Comparison of ENCODE assay signal across 9 mouse cellular contexts in the genomic region with DNA sequence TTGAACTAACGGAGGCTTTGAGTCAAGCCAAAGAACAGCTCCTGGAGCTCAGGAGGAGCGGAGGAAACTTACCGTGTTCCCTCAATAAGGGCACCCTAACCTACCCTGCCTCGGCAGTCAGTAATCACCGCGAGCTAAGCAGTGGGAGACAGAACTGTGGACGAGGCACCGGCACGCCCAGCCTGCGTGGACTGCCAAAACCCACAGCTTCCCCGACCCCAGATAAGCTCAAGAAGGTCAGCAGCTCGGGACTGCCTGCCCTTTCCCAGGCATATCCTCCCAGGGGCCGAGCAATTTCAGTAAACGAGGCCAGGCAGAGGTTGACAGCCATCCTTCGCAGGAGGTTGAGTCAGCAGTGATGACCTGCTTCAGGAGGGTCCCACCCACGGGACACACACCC.
A peak's percentile ranks its signal among the peaks of the same experiment; 100 is the strongest.
DNase-seq lines count a peak whose midpoint lies in the region; ATAC-seq and TF ChIP-seq lines count a peak whose summit lies in the region.
"Had no signal": no experiment of that assay in that cellular context is flagged by ENCODE, and none has a peak within 500 bp of the region (broad histone marks: within the 10 kb centered on the region; RNA-seq: fewer than 3 reads in every experiment).

No protein-coding gene starts in this region.

- H3K27ac ChIP-seq in lung, embryonic 14.5 days (ENCODE audit: low read depth): no peak overlapping the region
- no peak overlapping the region for H3K27ac ChIP-seq in embryonic facial prominence, embryonic 13.5 days
- no peak overlapping the region; a peak in 1 of 4 replicates for H3K27ac ChIP-seq in heart, embryonic 14.5 days (replicated peaks in 1 of 2; ENCODE audit: control insufficient read depth in 1 of 2, insufficient read depth in 1 of 2, low read depth in 2 of 2, low read length in 2 of 2)
- H3K27ac ChIP-seq in liver, embryonic 11.5 days (ENCODE audit: low read depth, low read length): no peak overlapping the region
- H3K27ac ChIP-seq in cerebellum, adult 2 months (ENCODE audit: insufficient read depth, low read length): no peak overlapping the region
- H3K27ac ChIP-seq: embryonic facial prominence, embryonic 15.5 days had no signal

- no peak overlapping the region for H3K4me3 ChIP-seq in lung, embryonic 14.5 days (ENCODE audit: low read depth, low read length)
- H3K4me3 ChIP-seq in embryonic facial prominence, embryonic 13.5 days: no peak overlapping the region
- H3K4me3 ChIP-seq in heart, embryonic 14.5 days (ENCODE audit: control insufficient read depth in 1 of 2, insufficient read depth in 1 of 2, low read depth in 1 of 2, low read length in 2 of 2): no peak overlapping the region
- H3K4me3 ChIP-seq in liver, embryonic 11.5 days (ENCODE audit: low read depth, low read length): no peak overlapping the region
- H3K4me3 ChIP-seq in cerebellum, adult 2 months (replicated peaks; ENCODE audit: insufficient read depth, low read depth, low read length): no peak overlapping the region
- H3K4me3 ChIP-seq: embryonic facial prominence, embryonic 15.5 days had no signal

- no peak for TF ChIP-seq CTCF in lung, embryonic 14.5 days (IDR thresholded peaks at IDR 0.05; ENCODE audit: low read depth)
- TF ChIP-seq CTCF in cerebellum, adult 2 months (IDR thresholded peaks at IDR 0.05; ENCODE audit: borderline replicate concordance, insufficient read depth, low read depth, low read length): no peak

- ATAC-seq in lung, embryonic 14.5 days (ENCODE audit: insufficient read depth): no peak
- no peak for ATAC-seq in embryonic facial prominence, embryonic 13.5 days (ENCODE audit: insufficient number of reproducible peaks, insufficient read depth, low FRiP score, low TSS enrichment, low read depth)
- peak; percentile 62 for ATAC-seq in heart, embryonic 14.5 days (ENCODE audit: insufficient number of reproducible peaks, insufficient read depth, low FRiP score, low read depth)
- ATAC-seq in liver, embryonic 11.5 days (replicated peaks; ENCODE audit: low FRiP score): no peak

- 9% methylated on average over 16 of the region's 16 CpGs for WGBS in lung, embryonic 14.5 days
- WGBS in embryonic facial prominence, embryonic 13.5 days: 37% methylated on average over 16 of the region's 16 CpGs
- 7% methylated on average over 16 of the region's 16 CpGs for WGBS in heart, embryonic 14.5 days
- WGBS in liver, embryonic 11.5 days: 23% methylated on average over 16 of the region's 16 CpGs
- 64% methylated on average over 16 of the region's 16 CpGs for WGBS in cerebellum, adult 2 months

- no peak for DNase-seq in lung, embryonic 14.5 days
- no peak for DNase-seq in lung, postnatal 14 days
- DNase-seq in lung, postnatal 36 days: peak; percentile 23
- DNase-seq in liver, embryonic 11.5 days (ENCODE audit: low spot score): no peak
- no peak for DNase-seq in cerebellum, adult 2 months

- peak overlapping the region; percentile 8; the same call in 1 of the 2 replicates for H3K4me2 ChIP-seq in lung, embryonic 14.5 days
- H3K4me2 ChIP-seq in embryonic facial prominence, embryonic 13.5 days: 0 out of 2 replicates have a peak overlapping the region, but pooled peaks have one; percentile 0
- H3K4me2 ChIP-seq in heart, embryonic 14.5 days (ENCODE audit: low read length): peak overlapping the region; percentile 48
- no peak overlapping the region for H3K4me2 ChIP-seq in liver, embryonic 11.5 days
- H3K4me2 ChIP-seq: embryonic facial prominence, embryonic 15.5 days had no signal

- H3K9me3 ChIP-seq in lung, embryonic 14.5 days (ENCODE audit: low read depth, low read length): no peaks in the 10 kb centered on the region
- H3K9me3 ChIP-seq in embryonic facial prominence, embryonic 13.5 days: no peaks in the 10 kb centered on the region
- H3K9me3 ChIP-seq in heart, embryonic 14.5 days (ENCODE audit: control insufficient read depth, low read length): no peaks in the 10 kb centered on the region
- no peaks in the 10 kb centered on the region for H3K9me3 ChIP-seq in liver, embryonic 11.5 days (ENCODE audit: control insufficient read depth, low read length)
- H3K9me3 ChIP-seq: embryonic facial prominence, embryonic 15.5 days; G1E had no signal

- H3K36me3 ChIP-seq in lung, embryonic 14.5 days (ENCODE audit: insufficient read depth): no peaks in the 10 kb centered on the region
- H3K36me3 ChIP-seq in embryonic facial prominence, embryonic 13.5 days: no peaks in the 10 kb centered on the region
- no peaks in the 10 kb centered on the region for H3K36me3 ChIP-seq in heart, embryonic 14.5 days (ENCODE audit: control insufficient read depth, insufficient read depth, low read length)
- H3K36me3 ChIP-seq in liver, embryonic 11.5 days (ENCODE audit: control insufficient read depth, insufficient read depth, low read length): no peaks in the 10 kb centered on the region
- H3K36me3 ChIP-seq: embryonic facial prominence, embryonic 15.5 days; G1E had no signal

- peaks cover 15% of the 10 kb centered on the region for H3K4me1 ChIP-seq in lung, embryonic 14.5 days (ENCODE audit: insufficient read depth)
- H3K4me1 ChIP-seq in embryonic facial prominence, embryonic 13.5 days: peaks cover 17% of the 10 kb centered on the region
- H3K4me1 ChIP-seq in heart, embryonic 14.5 days (ENCODE audit: control insufficient read depth in 2 of 2, insufficient read depth in 2 of 2, low read length in 2 of 2): peaks cover 28 to 64% of the 10 kb centered on the region in 2 experiments
- H3K4me1 ChIP-seq in liver, embryonic 11.5 days (replicated peaks; ENCODE audit: control insufficient read depth, insufficient read depth, low read length): no peaks in the 10 kb centered on the region
- H3K4me1 ChIP-seq in cerebellum, adult 2 months (ENCODE audit: control insufficient read depth, insufficient read depth, low read length): peaks cover 11% of the 10 kb centered on the region

- H3K9ac ChIP-seq in lung, embryonic 14.5 days: no peak overlapping the region
- no peak overlapping the region for H3K9ac ChIP-seq in embryonic facial prominence, embryonic 13.5 days
- peak overlapping the region; percentile 26; the same call in 1 of the 2 replicates for H3K9ac ChIP-seq in heart, embryonic 14.5 days (ENCODE audit: low read length)
- no peak overlapping the region for H3K9ac ChIP-seq in liver, embryonic 11.5 days (ENCODE audit: low read depth, low read length)
- H3K9ac ChIP-seq: embryonic facial prominence, embryonic 15.5 days had no signal

- H3K27me3 ChIP-seq in lung, embryonic 14.5 days (ENCODE audit: insufficient read depth, low read length): no peaks in the 10 kb centered on the region
- no peaks in the 10 kb centered on the region for H3K27me3 ChIP-seq in embryonic facial prominence, embryonic 13.5 days
- no peaks in the 10 kb centered on the region for H3K27me3 ChIP-seq in heart, embryonic 14.5 days (ENCODE audit: control insufficient read depth, insufficient read depth, low read length)
- H3K27me3 ChIP-seq in liver, embryonic 11.5 days (replicated peaks; ENCODE audit: control insufficient read depth, insufficient read depth, low read length): no peaks in the 10 kb centered on the region
- H3K27me3 ChIP-seq in cerebellum, adult 2 months (ENCODE audit: control insufficient read depth, insufficient read depth, low read length): no peaks in the 10 kb centered on the region

- no peak for TF ChIP-seq POLR2A in cerebellum, adult 2 months (IDR thresholded peaks at IDR 0.05; ENCODE audit: borderline replicate concordance, insufficient read depth, low read length)
